In genomic region chr16:7075749-7076148, GRCm38 (mm10) we compare ENCODE assay signal across 20 mouse cellular contexts.
DNase-seq lines count a peak whose midpoint lies in the region; ATAC-seq lines count a peak whose summit lies in the region.
"Had no signal": no experiment of that assay in that cellular context is flagged by ENCODE, and none has a peak within 500 bp of the region (broad histone marks: within the 10 kb centered on the region; RNA-seq: fewer than 3 reads in every experiment).

No protein-coding gene starts in this region.

- H3K27me3 ChIP-seq in forebrain, embryonic 15.5 days, result no peaks in the 10 kb centered on the region
- H3K27me3 ChIP-seq: embryonic facial prominence, embryonic 15.5 days; heart, embryonic 15.5 days; Patski had no signal

- no peak overlapping the region for H3K4me3 ChIP-seq in forebrain, embryonic 15.5 days
- H3K4me3 ChIP-seq: embryonic facial prominence, embryonic 15.5 days; heart, embryonic 15.5 days; limb, embryonic 10.5 days had no signal

- 78% methylated on average over 6 of the region's 6 CpGs for WGBS in forebrain, embryonic 15.5 days

- H3K4me2 ChIP-seq in forebrain, embryonic 15.5 days (replicated peaks), result no peak overlapping the region
- H3K4me2 ChIP-seq: embryonic facial prominence, embryonic 15.5 days; heart, embryonic 15.5 days had no signal

- DNase-seq in cerebellum, adult 18-20 months, result peak; percentile 43 to 54
- DNase-seq in cerebellum, adult 11 months, result no peak
- peak; percentile 36 to 41 for DNase-seq in heart, adult 18-20 months
- DNase-seq in heart, postnatal 25 days (ENCODE audit: low spot score), result no peak
- peak; percentile 19 for DNase-seq in Muller cell, postnatal 12 days (ENCODE audit: inconsistent ontology term)
- peak; percentile 55 to 60 for DNase-seq in cerebellum, postnatal 10 days
- DNase-seq: adrenal gland, postnatal 36 days; kidney, postnatal 25 days; lung, postnatal 4 days; thymus, postnatal 14 days had no signal

- no peak overlapping the region for H3K9ac ChIP-seq in forebrain, embryonic 15.5 days (replicated peaks)
- H3K9ac ChIP-seq: embryonic facial prominence, embryonic 15.5 days; heart, embryonic 15.5 days had no signal

- H3K4me1 ChIP-seq in forebrain, embryonic 15.5 days, result no peaks in the 10 kb centered on the region
- H3K4me1 ChIP-seq: embryonic facial prominence, embryonic 15.5 days; heart, embryonic 15.5 days; limb, embryonic 10.5 days had no signal

- intact Hi-C loops in heart, postnatal 25 days (cut with DNase I), result no loop called here

- no peaks in the 10 kb centered on the region for H3K9me3 ChIP-seq in forebrain, embryonic 15.5 days
- H3K9me3 ChIP-seq: embryonic facial prominence, embryonic 15.5 days; heart, embryonic 15.5 days; limb, embryonic 10.5 days had no signal

- no peak overlapping the region for H3K27ac ChIP-seq in forebrain, embryonic 15.5 days (replicated peaks)
- H3K27ac ChIP-seq: embryonic facial prominence, embryonic 15.5 days; heart, embryonic 15.5 days; hindbrain, postnatal 0 days; limb, embryonic 10.5 days had no signal

- ATAC-seq in forebrain, embryonic 15.5 days (replicated peaks), result no peak
- ATAC-seq: CD4-positive, CD25-positive, alpha-beta regulatory T cell, adult 4 months; forebrain, embryonic 14.5 days; hindbrain, postnatal 0 days; intestine, embryonic 16.5 days; midbrain, embryonic 16.5 days; Patski had no signal

- no peaks in the 10 kb centered on the region for H3K36me3 ChIP-seq in forebrain, embryonic 15.5 days
- H3K36me3 ChIP-seq: embryonic facial prominence, embryonic 15.5 days; heart, embryonic 15.5 days; limb, embryonic 10.5 days had no signal

Comparison
In these comparisons a context has a peak if more than half of its experiments do, and no peak if none do; other contexts are left out.
1. DNase-seq: peak in cerebellum, adult 18-20 months (2 of 2), heart, adult 18-20 months (2 of 2), Muller cell, postnatal 12 days (single experiment) and cerebellum, postnatal 10 days (2 of 2); none in cerebellum, adult 11 months (single experiment) and heart, postnatal 25 days (single experiment).